Mouse (Mus musculus): ENCODE data around the gene Trappc13. TPM values are rescaled to one million over a fixed set of nuclear protein-coding genes. Genes with fewer than 3 reads are reported as not detected.
A peak's percentile ranks its signal among the peaks of the same experiment; 100 is the strongest.
"Not testable (repeated sequence)": the region's sequence is repeated elsewhere in the genome, so short reads cannot be mapped to it uniquely, and the experiment has no call there.

Gene Trappc13
- total RNA-seq (2018; cell fraction: chromatin; rRNA removed), result 10 to 100 TPM in 25 of 26 experiments, 1 to 10 TPM in 1; 9.1 to 54.6 (median 30.2) TPM
- total RNA-seq (2018; cell fraction: cytosol; rRNA removed), result 10 to 100 TPM; 18.3 to 36.6 (median 31.3) TPM
- 10 to 100 TPM; 12.4 to 50.3 (median 24.8) TPM for total RNA-seq (2018; cell fraction: nucleus; rRNA removed)
- 21.1 to 29.3 TPM (median 24.5 TPM) in 3 replicates for polyA plus RNA-seq (2018)

- Histone ChIP-seq H3K4me3 (ENCODE audit: inconsistent target) (peak within 1 kb of the TSS; percentile 93), H3K27ac (peak within 1 kb of the TSS; percentile 65), H3K79me2 (ENCODE audit: inconsistent target) (peaks cover 69% of the 10 kb centered on the region), H3K36me3 (ENCODE audit: inconsistent target) (peaks cover 7% of the 10 kb centered on the region; the same call in 1 of the 2 replicates)
- WGBS (ENCODE audit: missing documents), result 3% methylated on average over 32 of the region's 32 CpGs
These were observed at the start of gene Trappc13 for GRCm38 (mm10) chr13:104177796-104178649. Trappc13 (minus strand) TSS chr13:104178469.

DNA sequence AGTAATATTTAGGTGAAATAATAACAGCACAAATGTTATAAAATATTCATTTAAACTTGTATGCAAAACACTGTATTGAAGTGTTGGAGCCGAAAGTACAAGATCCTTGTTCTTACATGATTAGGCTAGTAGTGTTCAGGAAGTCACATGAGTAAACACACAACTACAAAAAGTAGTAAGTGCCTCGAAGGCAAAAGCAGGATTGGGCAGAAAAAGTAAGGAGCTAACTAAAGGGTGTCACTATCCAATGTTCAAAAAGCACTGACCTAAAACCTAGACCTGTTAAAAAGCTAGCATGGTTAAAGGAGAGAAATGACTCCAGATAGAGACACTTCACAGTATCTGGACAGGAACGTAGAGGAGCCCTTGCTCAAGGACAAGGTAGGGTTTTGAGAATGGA lies 49.2 kb upstream of the Trappc13 start:
- Histone ChIP-seq H3K36me3 (ENCODE audit: inconsistent target) (no peaks in the 10 kb centered on the region), H3K4me3 (ENCODE audit: inconsistent target) (peak overlapping the region; percentile 87), H3K79me2 (ENCODE audit: inconsistent target) (peaks cover 68% of the 10 kb centered on the region), H3K27ac (peak overlapping the region; percentile 81)
- 33% methylated on average over 3 of the region's 3 CpGs for WGBS (ENCODE audit: missing documents)

GRCm38 (mm10) chr13:104204313-104204712 lies 26.0 kb upstream of the Trappc13 start:
- H3K4me3 ChIP-seq (ENCODE audit: inconsistent target), result no peak overlapping the region
- no peak overlapping the region for H3K27ac ChIP-seq
- H3K36me3 ChIP-seq (ENCODE audit: inconsistent target), result peaks cover 55% of the 10 kb centered on the region
- 50% methylated on average over 1 of the region's 1 CpGs for WGBS (ENCODE audit: missing documents)
- no peaks in the 10 kb centered on the region for H3K79me2 ChIP-seq (ENCODE audit: inconsistent target)

DNA sequence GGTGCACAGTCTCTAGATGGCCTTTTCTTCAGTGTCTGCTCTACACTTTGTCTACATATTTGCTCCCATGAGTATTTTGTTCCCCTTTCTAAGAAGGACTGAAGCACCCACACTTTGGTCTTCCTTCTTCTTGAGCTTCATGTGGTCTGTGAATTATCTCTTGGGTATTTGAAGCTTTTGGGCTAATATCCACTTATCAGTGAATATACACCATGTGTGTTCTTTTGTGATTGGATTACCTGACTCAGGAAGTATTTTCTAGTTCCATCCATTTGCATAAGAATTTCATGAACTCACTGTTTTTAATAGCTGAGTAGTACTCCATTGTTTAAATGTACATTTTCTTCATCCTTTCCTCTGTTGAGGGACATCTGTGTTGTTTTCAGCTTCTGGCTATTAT lies 17.6 kb upstream of the Trappc13 start:
- H3K79me2 ChIP-seq (ENCODE audit: inconsistent target); H3K4me3 ChIP-seq (ENCODE audit: inconsistent target); H3K27ac ChIP-seq: not testable (repeated sequence)
- H3K36me3 ChIP-seq (ENCODE audit: inconsistent target), result peaks cover 30% of the 10 kb centered on the region

DNA sequence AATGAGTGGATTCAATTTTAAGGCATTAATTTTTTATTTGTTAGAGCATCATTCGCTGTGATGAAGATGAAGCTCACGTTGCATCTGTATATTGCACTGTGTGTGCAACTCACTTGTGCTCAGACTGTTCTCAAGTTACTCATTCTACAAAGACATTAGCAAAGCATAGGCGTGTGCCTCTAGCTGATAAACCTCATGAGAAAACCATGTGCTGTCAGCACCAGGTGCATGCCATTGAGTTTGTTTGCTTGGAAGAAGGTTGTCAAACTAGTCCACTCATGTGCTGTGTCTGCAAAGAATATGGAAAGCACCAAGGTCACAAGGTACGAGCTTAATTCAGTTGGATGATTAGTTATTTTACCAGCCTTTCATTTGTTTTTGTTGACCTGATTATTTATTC lies 9.1 kb upstream of the Trappc13 start:
- 98% methylated on average over 4 of the region's 4 CpGs for WGBS (ENCODE audit: missing documents)
- H3K36me3 ChIP-seq (ENCODE audit: inconsistent target), result peaks cover 32% of the 10 kb centered on the region; the same call in 1 of the 2 replicates
- H3K4me3 ChIP-seq (ENCODE audit: inconsistent target), result no peak overlapping the region
- no peak overlapping the region for H3K27ac ChIP-seq
- no peaks in the 10 kb centered on the region for H3K79me2 ChIP-seq (ENCODE audit: inconsistent target)

DNA sequence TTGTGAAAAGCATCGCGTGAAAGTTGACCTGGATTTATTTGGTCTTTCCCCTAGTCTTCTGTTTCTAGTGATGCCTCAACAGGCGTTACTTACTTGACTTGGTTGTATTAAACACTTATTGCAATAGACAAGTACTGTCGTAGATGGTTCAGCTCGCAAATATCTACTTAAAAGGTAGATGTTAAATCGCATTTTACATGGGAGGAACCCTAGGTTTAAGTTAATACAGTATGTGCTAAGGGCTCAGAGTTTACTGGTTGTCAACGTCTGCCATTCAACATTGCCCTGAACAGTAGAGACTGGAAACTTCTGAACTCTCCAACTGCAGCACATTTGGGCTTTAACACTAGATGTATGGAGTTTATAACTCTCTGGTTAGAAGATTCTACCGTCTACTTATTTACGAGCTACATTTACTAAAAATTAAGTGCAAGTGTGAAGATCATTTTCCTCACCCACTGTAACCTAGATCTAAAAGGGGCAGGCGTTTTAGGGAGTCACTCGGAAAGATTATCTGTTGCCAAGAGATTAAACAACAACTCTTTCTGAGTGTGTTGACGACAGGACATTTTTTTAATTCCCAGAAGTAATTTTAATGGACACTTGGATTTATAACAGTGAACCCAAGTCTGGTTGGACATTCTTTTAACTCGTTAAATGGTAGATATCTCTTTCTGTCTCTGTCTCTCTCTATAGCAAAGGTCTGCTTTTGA lies 1.1 kb upstream of the Trappc13 start:
- peaks cover 56% of the 10 kb centered on the region for H3K79me2 ChIP-seq (ENCODE audit: inconsistent target)
- peaks cover 7% of the 10 kb centered on the region; the same call in 1 of the 2 replicates for H3K36me3 ChIP-seq (ENCODE audit: inconsistent target)
- WGBS (ENCODE audit: missing documents), result 26% methylated on average over 13 of the region's 13 CpGs
- peak overlapping the region; percentile 93 for H3K4me3 ChIP-seq (ENCODE audit: inconsistent target)
- peak overlapping the region; percentile 65; the same call in 1 of the 2 replicates for H3K27ac ChIP-seq

- 1% methylated on average over 38 of the region's 38 CpGs for WGBS (ENCODE audit: missing documents)
- Histone ChIP-seq H3K79me2 (ENCODE audit: inconsistent target) (peaks cover 62% of the 10 kb centered on the region), H3K27ac (peak within 1 kb of the TSS; percentile 65), H3K4me3 (ENCODE audit: inconsistent target) (peak within 1 kb of the TSS; percentile 93), H3K36me3 (ENCODE audit: inconsistent target) (peaks cover 7% of the 10 kb centered on the region; the same call in 1 of the 2 replicates)
These were observed 417 bp upstream of the Trappc13 start, which contains the start of gene Trim23 for GRCm38 (mm10) chr13:104178650-104179121. Trim23 (plus strand) TSS chr13:104178797.

- WGBS (ENCODE audit: missing documents), result 53% methylated on average over 3 of the region's 3 CpGs
- Histone ChIP-seq H3K27ac (no peak overlapping the region), H3K4me3 (ENCODE audit: inconsistent target) (peak overlapping the region; percentile 93), H3K36me3 (ENCODE audit: inconsistent target) (peaks cover 2% of the 10 kb centered on the region; the same call in 1 of the 2 replicates), H3K79me2 (ENCODE audit: inconsistent target) (peaks cover 80% of the 10 kb centered on the region)
These were observed 1.4 kb downstream of the Trappc13 start for GRCm38 (mm10) chr13:104176874-104177273.

DNA sequence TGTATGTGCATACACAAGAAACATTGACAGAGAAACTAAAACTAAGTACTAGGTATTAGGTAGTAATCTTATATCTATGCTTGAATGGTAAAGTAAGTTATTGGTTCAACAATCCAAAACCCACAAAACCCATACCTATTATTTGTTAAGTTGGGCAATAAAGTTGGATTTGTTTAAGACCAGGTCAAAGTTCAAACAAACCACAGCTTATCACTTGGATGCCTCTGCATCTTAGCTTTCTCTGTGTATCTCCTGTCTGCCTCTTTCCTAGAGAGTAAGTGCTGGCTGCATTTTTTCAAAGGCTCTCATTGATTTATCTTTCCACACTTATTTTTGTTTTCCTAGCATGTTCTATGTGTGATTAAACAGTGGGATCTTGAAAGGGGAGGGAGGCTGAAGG lies 5.8 kb downstream of the Trappc13 start:
- Histone ChIP-seq H3K4me3 (ENCODE audit: inconsistent target) (no peak overlapping the region), H3K27ac (no peak overlapping the region), H3K36me3 (ENCODE audit: inconsistent target) (peaks cover 19% of the 10 kb centered on the region), H3K79me2 (ENCODE audit: inconsistent target) (peaks cover 69% of the 10 kb centered on the region)

- Histone ChIP-seq H3K4me3 (ENCODE audit: inconsistent target) (no peak overlapping the region), H3K36me3 (ENCODE audit: inconsistent target) (peaks cover 23% of the 10 kb centered on the region), H3K79me2 (ENCODE audit: inconsistent target) (peaks cover 61% of the 10 kb centered on the region), H3K27ac (no peak overlapping the region)
- WGBS (ENCODE audit: missing documents), result 98% methylated on average over 5 of the region's 5 CpGs
These were observed 6.6 kb downstream of the Trappc13 start for GRCm38 (mm10) chr13:104171711-104172110.

- peaks cover 40% of the 10 kb centered on the region for H3K36me3 ChIP-seq (ENCODE audit: inconsistent target)
- no peak overlapping the region for H3K4me3 ChIP-seq (ENCODE audit: inconsistent target)
- WGBS (ENCODE audit: missing documents), result 100% methylated on average over 1 of the region's 1 CpGs
- H3K27ac ChIP-seq, result no peak overlapping the region
- H3K79me2 ChIP-seq (ENCODE audit: inconsistent target), result no peaks in the 10 kb centered on the region
These were observed 22.6 kb downstream of the Trappc13 start for GRCm38 (mm10) chr13:104155686-104156085.

- Histone ChIP-seq H3K79me2 (ENCODE audit: inconsistent target) (no peaks in the 10 kb centered on the region), H3K27ac (no peak overlapping the region), H3K4me3 (ENCODE audit: inconsistent target) (no peak overlapping the region), H3K36me3 (ENCODE audit: inconsistent target) (peaks cover 36% of the 10 kb centered on the region)
- 96% methylated on average over 7 of the region's 7 CpGs for WGBS (ENCODE audit: missing documents)
These were observed 23.2 kb downstream of the Trappc13 start for GRCm38 (mm10) chr13:104155106-104155505.

- H3K4me3 ChIP-seq (ENCODE audit: inconsistent target), result no peak overlapping the region
- WGBS (ENCODE audit: missing documents), result 88% methylated on average over 4 of the region's 5 CpGs
- H3K27ac ChIP-seq, result no peak overlapping the region
- peaks cover 33% of the 10 kb centered on the region for H3K36me3 ChIP-seq (ENCODE audit: inconsistent target)
- H3K79me2 ChIP-seq (ENCODE audit: inconsistent target), result no peaks in the 10 kb centered on the region
These were observed 24.1 kb downstream of the Trappc13 start for GRCm38 (mm10) chr13:104154180-104154579.

- Histone ChIP-seq H3K36me3 (ENCODE audit: inconsistent target) (peaks cover 65% of the 10 kb centered on the region), H3K79me2 (ENCODE audit: inconsistent target) (no peaks in the 10 kb centered on the region), H3K27ac (no peak overlapping the region), H3K4me3 (ENCODE audit: inconsistent target) (no peak overlapping the region)
- WGBS (ENCODE audit: missing documents), result 97% methylated on average over 3 of the region's 3 CpGs
These were observed 32.6 kb downstream of the Trappc13 start for GRCm38 (mm10) chr13:104145646-104146045.
